Mouse (Mus musculus): ENCODE results near the gene Pbx4.

GRCm38 (mm10) chr8:69797661-69798060, 34.6 kb upstream of the Pbx4 start:
- TF ChIP-seq CTCF (IDR thresholded peaks at IDR 0.05; ENCODE audit: control insufficient read depth, insufficient read depth, low read length), result no peak
- no peak for TF ChIP-seq POLR2A (IDR thresholded peaks at IDR 0.05; ENCODE audit: borderline replicate concordance, control insufficient read depth, low read depth, low read length)

Data from bone marrow, adult 2 months (tissue).